Mouse (Mus musculus): ENCODE data around the gene Hsd11b2. TPM values are rescaled to one million over a fixed set of nuclear protein-coding genes. Genes with fewer than 3 reads are reported as not detected.
"Not testable (repeated sequence)": the region's sequence is repeated elsewhere in the genome, so short reads cannot be mapped to it uniquely, and the experiment has no call there.

Gene Hsd11b2
- polyA plus RNA-seq, 2 experiments from 2014 or later, result not detected

GRCm38 (mm10) chr8:105564573-105565229 lies 46.1 kb downstream of the Hsd11b2 start:
- ATAC-seq, result not testable (repeated sequence)

GRCm38 (mm10) chr8:105565401-105565881 lies 46.9 kb downstream of the Hsd11b2 start:
- ATAC-seq, result peak; percentile 6

DNA sequence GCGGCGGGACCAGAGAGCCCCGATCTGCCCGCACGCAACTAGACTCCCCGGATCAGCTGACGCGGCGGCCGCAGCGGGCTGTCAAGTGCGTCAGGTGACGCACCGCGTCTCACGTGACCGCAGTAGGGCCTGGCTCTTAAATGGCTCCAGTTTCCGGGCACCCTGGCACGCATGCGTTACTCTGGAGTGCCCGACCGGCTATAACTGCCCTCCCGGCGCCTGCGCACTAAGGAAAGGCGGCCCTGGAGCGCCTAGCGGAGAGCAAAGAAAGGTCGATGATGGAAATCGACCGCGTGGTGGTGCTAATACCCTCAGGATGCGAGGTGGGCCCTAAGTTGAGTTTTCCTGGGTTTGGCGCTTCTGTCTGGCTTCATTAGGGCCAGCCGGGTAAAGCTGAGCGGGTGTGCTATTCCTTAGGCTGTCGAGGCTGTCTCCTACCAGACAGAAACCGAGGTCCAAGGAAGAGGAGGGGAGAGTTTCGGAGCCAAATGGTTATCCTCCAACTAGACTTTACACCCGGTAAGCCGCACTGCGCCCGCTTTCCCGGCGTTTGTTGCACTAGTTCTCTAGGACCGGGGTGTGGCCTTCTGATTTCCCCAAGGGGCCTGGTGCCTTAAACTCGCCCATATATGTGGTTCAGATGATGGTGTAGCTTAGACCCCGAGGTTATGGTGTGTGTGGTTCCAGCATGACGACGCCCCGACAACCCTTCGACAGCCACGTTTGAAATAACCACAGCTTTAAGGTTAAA lies 47.6 kb downstream of the Hsd11b2 start, which contains the start of gene Atp6v0d1:
TSS of gene Atp6v0d1 (minus strand) at position 96 of the 751 bp plus-strand sequence.
- peak; percentile 92 for ATAC-seq

DNA sequence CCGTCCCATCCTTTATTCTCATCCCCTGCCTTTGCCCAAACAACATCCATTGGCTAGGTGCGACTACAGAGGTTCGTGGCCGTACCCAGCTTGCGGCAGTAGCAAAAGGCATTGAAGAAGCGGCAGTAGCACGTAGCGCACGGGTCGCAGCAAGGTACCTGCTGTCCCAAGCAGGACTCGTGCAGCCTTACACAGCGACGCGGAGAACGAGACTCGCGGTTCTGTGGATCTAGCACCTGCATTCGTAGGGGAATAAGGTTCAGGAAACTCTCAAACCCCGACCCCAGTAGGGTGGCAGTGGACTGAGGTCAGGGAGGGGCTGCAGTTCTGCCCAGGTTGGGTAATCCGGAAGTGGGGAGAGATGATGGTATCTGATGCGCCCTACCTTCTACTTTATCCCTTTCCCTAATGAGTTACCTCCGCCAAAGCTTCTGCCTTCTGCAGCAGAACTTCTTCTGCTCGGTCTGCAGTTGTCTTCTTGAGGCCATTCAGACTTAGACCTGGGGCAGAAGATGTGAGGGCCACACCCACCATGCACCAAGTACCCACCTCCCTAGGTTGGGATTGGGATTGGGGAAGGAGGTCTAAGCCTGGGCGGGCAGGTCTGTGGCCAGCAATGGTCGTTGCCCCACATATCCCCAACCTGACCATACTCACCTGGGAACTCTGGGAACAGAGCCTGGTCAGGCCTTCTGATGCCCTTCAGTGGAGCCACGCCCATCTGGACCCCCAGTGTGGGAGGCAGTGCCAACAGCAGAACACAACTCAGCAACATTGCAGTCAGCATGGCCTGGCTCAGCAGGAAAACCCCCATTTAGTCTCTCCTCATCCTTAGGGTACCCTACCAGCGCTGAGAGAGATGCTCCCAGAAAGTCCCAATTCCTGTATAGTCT lies 48.4 kb downstream of the Hsd11b2 start:
- ATAC-seq, result peak; percentile 17

- no peak for ATAC-seq
These were observed 53.3 kb downstream of the Hsd11b2 start for GRCm38 (mm10) chr8:105571810-105572209.

DNA sequence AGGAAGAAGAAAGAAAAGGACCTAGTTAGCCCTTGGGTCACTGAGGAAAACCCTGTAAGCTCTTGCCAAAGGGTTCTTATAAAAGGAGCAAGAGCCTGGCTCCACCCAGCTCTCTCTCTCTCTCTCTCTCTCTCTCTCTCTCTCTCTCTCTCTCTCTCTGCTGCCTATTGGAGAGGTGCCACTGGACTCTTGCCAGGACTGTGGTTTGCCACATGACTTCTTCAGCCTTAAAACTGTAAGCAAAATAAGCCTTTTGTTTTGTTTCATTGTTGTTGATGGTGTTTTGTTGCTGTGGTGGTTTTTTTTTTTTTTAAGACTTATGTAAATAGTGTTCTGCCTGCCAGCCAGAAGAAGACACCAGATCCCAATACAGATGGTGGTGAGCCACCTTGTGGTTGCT lies 54.9 kb downstream of the Hsd11b2 start:
- ATAC-seq, result no peak

Other genes starting within 250 kb of the Hsd11b2 start
- gene Hsf4, start 249.0 kb upstream of the Hsd11b2 start, polyA plus RNA-seq (2017; shearing (Covaris generic)), result under 1 TPM; 0.26 to 0.39 TPM
- under 1 TPM in 1 of 2 experiments, not detected in 1; 0.15 TPM for gene Nol3, start 242.6 kb upstream of the Hsd11b2 start, polyA plus RNA-seq (2017; shearing (Covaris generic))
- 1 to 10 TPM in 1 of 2 experiments, under 1 TPM in 1; 0.90 to 2.6 TPM for gene 4931428F04Rik, start 228.9 kb upstream of the Hsd11b2 start, polyA plus RNA-seq (2017; shearing (Covaris generic))
- gene Exoc3l, start 222.7 kb upstream of the Hsd11b2 start, polyA plus RNA-seq (2017; shearing (Covaris generic)), result 1 to 10 TPM in 1 of 2 experiments, not detected in 1; 1.1 TPM
- gene E2f4, start 221.1 kb upstream of the Hsd11b2 start, polyA plus RNA-seq (2017; shearing (Covaris generic)), result 10 to 100 TPM; 44.5 to 56.2 TPM
- 10 to 100 TPM in 1 of 2 experiments, 1 to 10 TPM in 1; 7.4 to 13.5 TPM for gene Elmo3, start 213.2 kb upstream of the Hsd11b2 start, polyA plus RNA-seq (2017; shearing (Covaris generic))
- 1 to 10 TPM; 1.7 to 6.2 TPM for gene Lrrc29, start 192.5 kb upstream of the Hsd11b2 start, polyA plus RNA-seq (2017; shearing (Covaris generic))
- gene Tmem208, start 192.4 kb upstream of the Hsd11b2 start, polyA plus RNA-seq (2017; shearing (Covaris generic)), result 100 to 1,000 TPM; 149 to 160 TPM
- 1 to 10 TPM; 2.3 to 5.3 TPM for gene Fhod1, start 170.8 kb upstream of the Hsd11b2 start, polyA plus RNA-seq (2017; shearing (Covaris generic))
- gene Slc9a5, start 169.9 kb upstream of the Hsd11b2 start, polyA plus RNA-seq (2017; shearing (Covaris generic)), result under 1 TPM in 1 of 2 experiments, not detected in 1; 0.16 TPM
- not detected for gene Plekhg4, start 145.5 kb upstream of the Hsd11b2 start, polyA plus RNA-seq (2017; shearing (Covaris generic))
- not detected for gene Kctd19, start 105.3 kb upstream of the Hsd11b2 start, polyA plus RNA-seq (2017; shearing (Covaris generic))
- gene Lrrc36, start 105.2 kb upstream of the Hsd11b2 start, polyA plus RNA-seq (2017; shearing (Covaris generic)), result not detected
- 1 to 10 TPM; 1.2 to 1.4 TPM for gene Tppp3, start 47.2 kb upstream of the Hsd11b2 start, polyA plus RNA-seq (2017; shearing (Covaris generic))
- 1 to 10 TPM in 1 of 2 experiments, under 1 TPM in 1; 0.97 to 1.5 TPM for gene Zdhhc1, start 21.9 kb upstream of the Hsd11b2 start, polyA plus RNA-seq (2017; shearing (Covaris generic))
- 10 to 100 TPM; 33.7 to 36.8 TPM for gene Atp6v0d1, start 47.3 kb downstream of the Hsd11b2 start, polyA plus RNA-seq (2017; shearing (Covaris generic))
- gene Ripor1, start 86.5 kb downstream of the Hsd11b2 start, polyA plus RNA-seq (2017; shearing (Covaris generic)), result 10 to 100 TPM in 1 of 2 experiments, 1 to 10 TPM in 1; 7.8 to 12.6 TPM
- gene Ctcf, start 117.8 kb downstream of the Hsd11b2 start, polyA plus RNA-seq (2017; shearing (Covaris generic)), result 10 to 100 TPM; 53.5 to 69.1 TPM
- 1 to 10 TPM in 1 of 2 experiments, under 1 TPM in 1; 0.99 to 2.3 TPM for gene Agrp, start 118.6 kb downstream of the Hsd11b2 start, polyA plus RNA-seq (2017; shearing (Covaris generic))
- gene Carmil2, start 167.5 kb downstream of the Hsd11b2 start, polyA plus RNA-seq (2017; shearing (Covaris generic)), result 1 to 10 TPM; 5.0 to 8.1 TPM
- gene Acd, start 182.3 kb downstream of the Hsd11b2 start, polyA plus RNA-seq (2017; shearing (Covaris generic)), result 100 to 1,000 TPM in 1 of 2 experiments, 10 to 100 TPM in 1; 70.0 to 102 TPM
- 10 to 100 TPM; 10.1 to 13.9 TPM for gene Pard6a, start 182.4 kb downstream of the Hsd11b2 start, polyA plus RNA-seq (2017; shearing (Covaris generic))
- gene 4933405L10Rik, start 188.9 kb downstream of the Hsd11b2 start, polyA plus RNA-seq (2017; shearing (Covaris generic)), result not detected
- 1 to 10 TPM; 2.7 to 2.8 TPM for gene Enkd1, start 189.5 kb downstream of the Hsd11b2 start, polyA plus RNA-seq (2017; shearing (Covaris generic))
- 1 to 10 TPM; 2.6 to 3.7 TPM for gene Gfod2, start 239.9 kb downstream of the Hsd11b2 start, polyA plus RNA-seq (2017; shearing (Covaris generic))